Mouse (Mus musculus): ENCODE data around the gene Gm37240. TPM values are rescaled to one million over a fixed set of nuclear protein-coding genes. Genes with fewer than 3 reads are reported as not detected.

Gm37240 gene
- total RNA-seq, 2 experiments from 2014 or later, result 0.98 to 1.0 TPM

- DNase-seq (ENCODE audit: low spot score in 2 of 2), result no peak
Measured at GRCm38 (mm10) chr3:84468111-84468453, 1419.2 kb downstream of the Gm37240 start.

- DNase-seq (ENCODE audit: low spot score in 2 of 2), result no peak
Measured at GRCm38 (mm10) chr3:84467419-84468110, 1419.8 kb downstream of the Gm37240 start.

GRCm38 (mm10) chr3:84465822-84466500, 1421.4 kb downstream of the Gm37240 start:
- no peak for DNase-seq (ENCODE audit: low spot score in 2 of 2)

- no peak for DNase-seq (ENCODE audit: low spot score in 2 of 2)
Measured at GRCm38 (mm10) chr3:84461687-84462086, 1425.6 kb downstream of the Gm37240 start.

- DNase-seq (ENCODE audit: low spot score in 2 of 2), result no peak
Measured at GRCm38 (mm10) chr3:84460952-84461351, 1426.4 kb downstream of the Gm37240 start.

GRCm38 (mm10) chr3:84460499-84460898, 1426.8 kb downstream of the Gm37240 start:
- no peak for DNase-seq (ENCODE audit: low spot score in 2 of 2)

- DNase-seq (ENCODE audit: low spot score in 2 of 2), result no peak
Measured at GRCm38 (mm10) chr3:84455733-84456417, 1431.4 kb downstream of the Gm37240 start.

- DNase-seq (ENCODE audit: low spot score in 2 of 2), result no peak
Measured at GRCm38 (mm10) chr3:84450651-84451050, 1436.7 kb downstream of the Gm37240 start.

GRCm38 (mm10) chr3:84449015-84449414, 1438.3 kb downstream of the Gm37240 start:
- no peak for DNase-seq (ENCODE audit: low spot score in 2 of 2)

GRCm38 (mm10) chr3:84447803-84448202, 1439.5 kb downstream of the Gm37240 start:
- no peak for DNase-seq (ENCODE audit: low spot score in 2 of 2)

Small RNA genes within 50 kb of the gene (microRNA-seq; reads per million reads assigned to microRNA genes)
- gene Mir466k, result 0 reads per million in 2 experiments

Other genes with a start within 250 kb of the Gm37240 start
- gene Fam160a1, start 70.2 kb downstream of the Gm37240 start, total RNA-seq (2021), result 1 to 10 TPM; 5.2 to 6.5 TPM
- gene Glt28d2, start within 50 bp of the Gm37240 start, total RNA-seq (2021), result under 1 TPM; 0.29 to 0.48 TPM
- 10 to 100 TPM; 40.6 to 42.5 TPM for gene Sh3d19, start 83.6 kb upstream of the Gm37240 start, total RNA-seq (2021)
- not detected for gene Prss48, start 115.0 kb upstream of the Gm37240 start, total RNA-seq (2021)

Measured in layer of hippocampus, postnatal 14 days (tissue).